Mouse (Mus musculus) cerebellum, postnatal 25 days (tissue): Measurements from ENCODE around the gene Rbfox1.

ENCODE experiments used
- DNase-seq, 2 experiments: peaks; one replicate each; pipeline ENCODE4 v3.0.0; 2021; ENCODE audit warnings: mixed read lengths in 2 of 2

The Rbfox1 gene

GRCm38 (mm10) chr16:6097244-6098040, 212.3 kb downstream of the Rbfox1 start:
- DNase-seq = no peak

DNA sequence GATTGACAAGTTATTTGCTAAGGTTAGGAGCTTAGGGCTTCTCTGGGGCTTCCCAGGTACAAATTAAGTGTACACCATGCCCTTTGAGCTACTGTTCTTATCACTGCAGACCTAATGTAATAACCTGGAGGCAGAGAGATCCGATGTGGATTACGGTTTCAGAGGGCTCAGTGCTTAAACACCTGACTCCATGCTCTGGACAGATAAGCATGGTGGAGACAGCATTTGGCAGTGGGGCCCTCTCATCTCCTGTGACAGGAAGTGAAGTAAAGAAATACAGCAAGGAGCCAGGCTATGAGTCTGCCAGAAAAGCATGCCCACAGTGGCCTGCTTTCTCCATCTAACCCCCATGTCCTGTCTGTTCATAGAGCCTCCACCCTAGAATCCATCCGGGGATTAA, 213.0 kb downstream of the Rbfox1 start:
- no peak for DNase-seq

DNA sequence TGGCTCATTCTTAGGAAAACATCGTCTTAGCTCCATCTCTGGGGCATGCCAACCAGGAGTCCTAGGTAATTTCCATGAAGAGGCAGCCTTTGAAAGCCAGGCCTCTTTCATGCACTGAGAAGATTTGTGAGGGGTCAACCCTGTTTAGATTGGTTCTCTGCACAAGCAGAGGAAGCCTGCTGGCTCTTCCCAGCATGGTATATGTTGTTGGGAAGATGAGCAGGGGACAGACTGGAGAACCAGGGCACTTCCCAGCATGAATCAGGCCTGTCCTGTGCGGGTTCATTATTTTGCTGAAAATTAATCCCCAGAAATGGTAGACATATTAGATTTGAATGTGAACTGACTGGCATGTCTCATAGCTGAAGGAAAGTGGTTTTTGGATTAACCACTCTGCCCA, 214.4 kb downstream of the Rbfox1 start:
- peak; percentile 54 to 63 for DNase-seq

- DNase-seq = no peak
Observed at GRCm38 (mm10) chr16:6100421-6100877, 215.3 kb downstream of the Rbfox1 start.

DNA sequence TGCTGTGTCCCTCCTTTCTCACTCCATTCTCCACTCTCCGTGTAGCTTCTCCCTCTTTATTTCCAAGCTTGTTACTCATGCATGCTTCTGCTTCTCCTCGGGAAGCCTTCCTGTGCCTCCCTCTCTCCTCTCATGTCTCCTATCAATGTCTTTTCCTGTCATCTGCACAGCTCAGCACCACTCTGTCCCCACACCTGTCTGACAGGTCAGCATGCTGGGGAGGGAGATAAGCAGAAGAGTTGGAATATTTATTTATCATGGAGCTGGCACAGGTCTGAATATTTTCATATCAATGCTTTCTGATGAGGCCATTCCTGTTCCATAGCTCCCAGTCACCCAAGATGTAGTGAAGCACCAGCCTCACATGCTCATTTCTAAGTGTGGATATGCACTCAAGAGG, 218.6 kb downstream of the Rbfox1 start:
- no peak for DNase-seq

GRCm38 (mm10) chr16:6110121-6110520, 225.0 kb downstream of the Rbfox1 start:
- no peak for DNase-seq

GRCm38 (mm10) chr16:6113836-6114475, 228.8 kb downstream of the Rbfox1 start:
- DNase-seq = peak in 1 of 2 experiments; percentile 33

- DNase-seq = no peak
Observed at GRCm38 (mm10) chr16:6119472-6119871, 234.3 kb downstream of the Rbfox1 start.

GRCm38 (mm10) chr16:6121232-6121631, 236.1 kb downstream of the Rbfox1 start:
- no peak for DNase-seq

GRCm38 (mm10) chr16:6122859-6123258, 237.7 kb downstream of the Rbfox1 start:
- no peak for DNase-seq

DNA sequence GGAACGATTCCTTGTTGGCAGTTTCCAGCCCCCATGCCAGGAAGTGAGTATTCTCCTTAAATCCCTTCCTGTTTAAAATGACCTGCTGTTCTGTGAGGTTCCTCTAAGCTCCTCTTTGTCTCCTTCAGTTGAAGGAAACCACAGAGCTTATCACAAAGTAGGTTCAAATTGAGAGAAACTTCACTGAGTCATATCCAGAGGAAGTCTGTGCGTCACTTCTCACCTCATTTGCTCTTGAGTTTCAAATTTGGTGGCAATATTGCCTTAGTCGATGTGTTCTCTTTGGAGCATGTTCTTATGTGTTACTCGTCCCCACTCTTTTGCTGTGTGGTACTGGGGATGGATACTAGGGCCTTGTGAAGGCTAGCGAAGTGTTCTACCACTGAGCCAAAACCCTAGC, 243.2 kb downstream of the Rbfox1 start:
- no peak for DNase-seq

DNA sequence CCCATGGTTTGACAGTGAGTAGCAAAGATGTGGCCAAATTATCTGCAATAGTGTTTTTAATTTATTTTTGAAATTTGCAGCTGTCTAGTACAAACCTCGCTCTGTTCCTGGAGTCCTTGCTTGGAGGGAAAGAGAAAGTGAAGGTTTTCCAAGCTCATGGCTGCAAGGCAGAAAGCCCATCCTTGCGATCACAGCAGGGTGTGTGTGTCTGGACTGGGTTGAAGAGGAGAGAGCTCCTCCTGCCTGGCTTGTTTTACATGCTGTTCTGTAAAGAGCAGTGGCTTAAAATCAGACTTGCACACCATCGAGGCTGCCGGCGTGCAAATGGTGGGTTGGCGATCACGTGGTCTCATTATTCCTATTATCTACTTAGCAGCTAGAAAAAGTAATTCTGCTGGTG, 249.9 kb downstream of the Rbfox1 start:
- peak; percentile 47 to 70 for DNase-seq

- DNase-seq = no peak
Observed at GRCm38 (mm10) chr16:6139432-6139831, 254.3 kb downstream of the Rbfox1 start.

DNA sequence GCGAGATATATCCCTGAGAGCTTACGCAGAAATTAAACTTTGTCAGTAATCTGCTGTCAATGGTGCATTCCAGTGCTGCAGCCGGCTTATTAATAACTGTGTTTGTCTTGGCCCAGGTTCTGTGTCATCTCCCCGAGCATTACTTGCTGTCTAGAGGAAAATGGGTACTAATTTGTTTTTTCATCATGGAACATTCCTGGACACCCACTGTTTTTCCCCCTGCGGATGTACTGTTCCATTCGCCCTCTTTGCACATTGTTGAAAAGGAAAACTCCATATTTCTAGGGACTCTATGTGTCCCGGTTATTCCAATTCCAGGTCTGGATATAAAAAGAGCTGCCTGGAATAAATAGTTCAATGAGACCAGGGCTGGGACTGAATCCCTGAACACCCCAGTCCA, 262.8 kb downstream of the Rbfox1 start:
- DNase-seq = no peak

GRCm38 (mm10) chr16:6149345-6149744, 264.2 kb downstream of the Rbfox1 start:
- peak; percentile 56 to 66 for DNase-seq

DNA sequence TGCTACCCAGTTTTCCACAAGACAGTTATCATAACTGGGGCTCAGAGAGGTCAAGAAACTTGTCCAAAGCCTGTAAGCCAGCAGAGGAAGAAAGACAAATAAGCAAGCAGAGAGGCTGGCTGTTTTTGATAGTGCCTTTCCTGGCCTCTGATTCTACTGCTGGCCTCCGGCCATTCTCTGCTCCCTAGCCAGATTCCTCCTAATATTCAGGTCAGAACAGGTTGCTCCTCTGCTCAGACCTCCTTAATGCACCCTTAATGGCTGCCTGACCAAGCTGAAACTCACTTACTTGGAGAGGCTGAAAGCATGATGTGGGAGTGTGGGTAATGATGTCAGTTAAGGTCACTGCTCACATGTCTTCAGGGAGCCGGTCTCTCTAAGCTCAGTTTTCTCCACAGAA, 270.4 kb downstream of the Rbfox1 start:
- peak; percentile 84 to 87 for DNase-seq

DNA sequence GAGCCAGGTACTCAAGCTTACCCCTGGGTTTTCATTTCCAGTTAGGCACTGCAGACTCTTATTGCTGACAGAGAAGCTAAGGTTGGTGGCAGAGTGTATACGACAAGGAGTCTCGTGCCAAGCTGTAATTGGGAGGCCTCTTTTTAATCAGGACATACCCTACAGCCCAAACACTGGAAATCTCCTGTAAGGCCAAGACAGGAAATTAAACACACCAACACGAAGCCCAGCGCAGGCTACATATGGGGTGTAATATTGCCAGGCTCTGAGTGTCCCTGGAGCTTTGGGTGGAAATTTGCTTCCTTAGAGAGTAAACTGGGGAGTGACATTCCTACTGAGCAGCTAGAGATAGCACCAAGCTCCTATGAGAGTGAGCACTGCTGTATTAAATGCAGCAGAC, 279.3 kb downstream of the Rbfox1 start:
- DNase-seq = peak; percentile 34 to 43

DNA sequence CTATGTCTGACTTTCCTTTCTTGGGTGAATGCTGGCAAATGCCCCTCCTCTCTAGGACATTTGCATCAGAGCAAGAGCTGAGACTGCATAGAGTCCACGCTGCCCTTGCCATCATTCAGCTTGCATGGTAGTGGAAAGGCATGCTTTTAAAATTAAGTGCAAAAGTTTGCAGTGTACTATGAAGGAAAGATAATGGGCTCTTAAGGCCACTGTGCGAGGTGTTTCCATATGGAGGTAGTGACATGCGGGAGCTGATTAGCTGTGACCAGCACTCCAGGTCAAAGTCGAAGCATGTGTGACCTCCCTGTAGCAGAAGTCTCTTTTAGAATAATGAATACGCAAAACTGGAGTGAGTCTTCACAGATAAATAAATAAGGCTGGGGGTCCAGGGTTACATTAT, 284.2 kb downstream of the Rbfox1 start:
- no peak for DNase-seq

GRCm38 (mm10) chr16:6180819-6181218, 295.7 kb downstream of the Rbfox1 start:
- DNase-seq = peak; percentile 48 to 61

- no peak for DNase-seq
Observed at GRCm38 (mm10) chr16:6182329-6182728, 297.2 kb downstream of the Rbfox1 start.

DNA sequence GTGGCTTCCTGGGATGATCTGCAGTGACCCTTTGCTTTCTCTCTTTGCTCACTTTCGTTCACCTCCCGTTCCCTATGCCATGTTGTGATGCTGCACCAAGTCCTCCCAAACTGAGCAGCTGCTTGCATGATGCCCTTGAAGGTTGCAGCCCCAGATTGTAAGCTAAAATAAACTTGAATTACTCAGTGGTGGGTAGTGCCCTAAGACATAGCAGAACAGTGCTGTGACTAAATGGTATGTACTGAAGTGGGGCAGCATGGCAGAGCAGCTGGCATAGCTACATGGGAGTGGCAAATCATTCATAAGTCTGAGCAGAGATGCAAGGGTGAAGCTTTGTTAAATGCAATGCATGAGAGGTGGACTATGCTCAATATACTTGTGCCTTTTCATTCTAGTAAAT, 307.2 kb downstream of the Rbfox1 start:
- no peak for DNase-seq

- DNase-seq = no peak
Observed at GRCm38 (mm10) chr16:6206431-6206830, 321.3 kb downstream of the Rbfox1 start.

GRCm38 (mm10) chr16:6212916-6213315, 327.8 kb downstream of the Rbfox1 start:
- DNase-seq = no peak

DNA sequence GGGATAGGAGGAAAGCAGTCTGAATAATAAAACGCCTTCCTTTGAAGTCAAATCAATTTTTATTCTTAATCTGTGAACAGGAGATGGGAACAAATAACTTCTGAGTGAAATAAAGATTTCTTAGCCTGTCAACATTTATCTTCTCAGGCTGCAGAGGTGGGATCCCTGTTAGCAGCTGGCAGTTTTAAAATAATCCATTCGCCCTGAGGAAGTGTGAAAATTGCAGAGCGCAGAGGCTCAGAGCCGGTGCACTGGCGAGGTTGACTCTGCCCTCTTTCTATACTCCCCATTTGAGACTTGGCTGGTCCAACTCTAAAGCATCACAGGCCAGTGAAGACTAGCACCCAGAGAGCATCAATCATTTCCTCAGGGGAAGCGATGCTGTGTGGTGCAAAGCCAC, 342.3 kb downstream of the Rbfox1 start:
- no peak for DNase-seq
